Mouse (Mus musculus): ENCODE data around the gene Sh3gl1. TPM values are rescaled to one million over a fixed set of nuclear protein-coding genes. Genes with fewer than 3 reads are reported as not detected.

The Sh3gl1 gene
- polyA plus RNA-seq, 1 experiment from 2014 or later = 97.1 TPM

DNA sequence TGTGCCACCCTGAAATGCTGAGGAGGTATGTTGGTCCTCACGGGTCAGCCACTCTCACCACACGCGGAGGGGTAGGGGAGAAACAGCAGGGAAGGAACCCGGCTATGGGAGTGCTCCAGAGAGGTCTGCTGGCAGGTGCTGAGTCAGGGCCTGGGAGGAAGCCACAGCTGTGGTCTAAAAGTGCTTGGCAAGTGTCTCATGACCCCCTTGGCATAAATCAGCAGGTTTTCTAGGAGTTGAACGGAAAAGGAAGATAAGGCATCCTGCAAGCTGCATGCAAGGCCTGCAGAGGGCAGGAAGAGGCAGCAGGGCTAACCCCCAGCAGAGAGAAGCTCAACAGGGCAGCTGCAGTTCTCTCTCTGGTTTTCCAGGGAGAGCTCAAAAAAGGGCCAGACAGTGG lies 5.5 kb downstream of the Sh3gl1 start:
- DNase-seq (ENCODE audit: low spot score) (peak; percentile 43), ATAC-seq (peak; percentile 34)
- H3K27me3 ChIP-seq (replicated peaks; ENCODE audit: insufficient read depth, low read length) = no peaks in the 10 kb centered on the region
- WGBS = 39% methylated on average over 5 of the region's 5 CpGs
- no peaks in the 10 kb centered on the region for H3K9me3 ChIP-seq (ENCODE audit: low read length)
- H3K4me2 ChIP-seq (replicated peaks; ENCODE audit: low read depth, low read length) = no peak overlapping the region
- peaks cover 11% of the 10 kb centered on the region; the same call in 1 of the 2 replicates for H3K4me1 ChIP-seq (ENCODE audit: insufficient read depth, low read depth, low read length)
- no peak overlapping the region for H3K27ac ChIP-seq (ENCODE audit: low read length)
- no peak overlapping the region for H3K9ac ChIP-seq (replicated peaks; ENCODE audit: low read depth)
- no peaks in the 10 kb centered on the region for H3K36me3 ChIP-seq (ENCODE audit: insufficient read depth, low read length)
- H3K4me3 ChIP-seq (ENCODE audit: low read depth, low read length) = no peak overlapping the region
- TF ChIP-seq EP300 (IDR thresholded peaks at IDR 0.05) (no peak), CTCF (IDR thresholded peaks at IDR 0.05) (peak; percentile 36)

DNA sequence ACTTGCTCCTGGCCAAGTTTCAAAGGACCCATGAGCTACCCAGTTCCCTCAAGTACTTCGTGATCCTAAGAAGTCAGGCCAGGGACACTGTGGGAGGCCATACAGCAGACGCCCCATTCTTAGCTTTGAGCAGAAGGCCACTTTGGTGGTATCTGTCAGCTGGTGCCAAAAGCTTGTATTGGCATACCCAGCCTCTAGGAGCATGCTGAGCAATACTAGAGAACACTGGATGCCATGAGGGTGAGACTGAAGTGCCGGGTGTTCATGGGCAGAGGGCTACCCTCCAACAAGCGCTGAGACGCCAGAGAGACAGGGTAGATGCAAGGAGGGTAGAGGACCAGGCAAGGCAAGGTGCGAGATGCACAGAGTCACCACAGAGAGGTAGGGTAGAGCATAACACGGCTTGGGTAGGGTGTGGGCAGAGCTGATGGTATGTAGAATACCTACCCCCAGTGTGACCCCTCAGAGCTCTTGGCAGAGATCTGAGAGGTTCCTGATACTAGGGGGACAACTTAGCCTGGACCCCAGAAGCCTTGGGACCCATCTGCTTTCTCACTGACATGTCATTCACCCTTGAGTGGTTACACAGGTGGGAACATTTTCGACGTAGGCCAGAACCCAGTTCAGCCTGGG lies 6.1 kb downstream of the Sh3gl1 start:
- Histone ChIP-seq H3K9me3 (ENCODE audit: low read length) (no peaks in the 10 kb centered on the region), H3K4me1 (ENCODE audit: insufficient read depth, low read depth, low read length) (peaks cover 7% of the 10 kb centered on the region; the same call in 1 of the 2 replicates), H3K4me3 (ENCODE audit: low read depth, low read length) (no peak overlapping the region), H3K9ac (replicated peaks; ENCODE audit: low read depth) (no peak overlapping the region), H3K27ac (ENCODE audit: low read length) (no peak overlapping the region), H3K36me3 (ENCODE audit: insufficient read depth, low read length) (no peaks in the 10 kb centered on the region), H3K4me2 (replicated peaks; ENCODE audit: low read depth, low read length) (no peak overlapping the region), H3K27me3 (replicated peaks; ENCODE audit: insufficient read depth, low read length) (no peaks in the 10 kb centered on the region)
- WGBS = 87% methylated on average over 9 of the region's 9 CpGs
- ATAC-seq (no peak), DNase-seq (ENCODE audit: low spot score) (no peak)
- TF ChIP-seq EP300 (IDR thresholded peaks at IDR 0.05) = no peak
- TF ChIP-seq CTCF (IDR thresholded peaks at IDR 0.05) = no peak

DNA sequence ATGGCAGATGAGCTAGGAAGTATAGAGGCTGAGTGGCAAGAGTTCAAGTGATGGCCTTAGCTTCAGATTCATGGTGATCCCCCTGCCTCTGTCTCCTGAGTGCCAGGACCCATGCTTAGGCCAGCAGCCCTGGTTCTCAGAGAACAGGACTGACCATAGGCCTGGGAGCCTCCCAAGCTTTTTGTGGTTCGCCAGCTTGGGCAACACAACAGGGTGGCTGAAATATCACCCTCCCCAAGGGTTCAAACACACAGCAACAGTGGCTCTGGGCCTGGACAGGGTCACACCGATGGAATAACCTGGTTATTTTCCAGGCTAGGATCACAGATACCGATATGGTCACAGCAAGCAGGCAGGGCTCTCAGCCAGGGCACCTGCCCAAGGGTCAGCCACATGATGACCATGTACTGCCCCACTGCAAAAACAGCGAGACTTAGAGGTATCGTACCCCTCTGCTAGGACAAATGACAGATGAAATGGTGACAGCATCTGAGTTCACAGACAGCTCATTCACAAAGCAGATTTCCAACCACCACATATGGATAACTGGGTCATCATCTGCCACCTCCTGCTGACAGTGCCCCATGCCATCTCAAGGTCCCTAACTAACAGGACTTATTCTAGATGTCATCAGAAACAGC lies 8.5 kb downstream of the Sh3gl1 start:
- no peak overlapping the region for H3K27ac ChIP-seq (ENCODE audit: low read length)
- no peaks in the 10 kb centered on the region for H3K4me1 ChIP-seq (ENCODE audit: insufficient read depth, low read depth, low read length)
- 86% methylated on average over 5 of the region's 5 CpGs for WGBS
- no peak overlapping the region for H3K9ac ChIP-seq (replicated peaks; ENCODE audit: low read depth)
- no peaks in the 10 kb centered on the region for H3K27me3 ChIP-seq (replicated peaks; ENCODE audit: insufficient read depth, low read length)
- no peak for TF ChIP-seq CTCF (IDR thresholded peaks at IDR 0.05)
- TF ChIP-seq EP300 (IDR thresholded peaks at IDR 0.05) = no peak
- no peaks in the 10 kb centered on the region for H3K36me3 ChIP-seq (ENCODE audit: insufficient read depth, low read length)
- H3K9me3 ChIP-seq (ENCODE audit: low read length) = no peaks in the 10 kb centered on the region
- DNase-seq (ENCODE audit: low spot score) = no peak
- no peak overlapping the region for H3K4me2 ChIP-seq (replicated peaks; ENCODE audit: low read depth, low read length)
- H3K4me3 ChIP-seq (ENCODE audit: low read depth, low read length) = no peak overlapping the region
- no peak for ATAC-seq

DNA sequence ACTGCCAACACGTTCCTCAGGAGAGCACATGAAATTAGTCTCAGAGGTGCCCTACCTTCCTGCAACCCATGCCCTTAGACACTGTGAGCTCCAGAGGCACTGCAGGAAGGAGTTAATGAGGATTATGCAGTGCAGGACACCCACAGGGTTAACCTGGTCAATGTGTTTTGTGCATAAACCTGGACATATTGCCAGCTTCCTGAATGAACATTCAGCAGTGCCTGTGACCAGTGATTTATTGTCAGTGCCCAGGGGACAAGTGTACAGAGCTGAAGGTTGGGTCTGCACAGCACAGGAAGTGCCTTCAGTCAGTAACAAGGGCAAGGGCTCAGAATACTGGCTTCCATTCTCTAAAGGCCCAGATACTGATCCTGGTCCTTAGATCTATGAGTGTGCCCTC lies 9.6 kb downstream of the Sh3gl1 start:
- no peaks in the 10 kb centered on the region for H3K9me3 ChIP-seq (ENCODE audit: low read length)
- DNase-seq (ENCODE audit: low spot score) = no peak
- no peak overlapping the region for H3K27ac ChIP-seq (ENCODE audit: low read length)
- TF ChIP-seq CTCF (IDR thresholded peaks at IDR 0.05) = no peak
- no peak for TF ChIP-seq EP300 (IDR thresholded peaks at IDR 0.05)
- H3K4me2 ChIP-seq (replicated peaks; ENCODE audit: low read depth, low read length) = no peak overlapping the region
- 59% methylated on average over 1 of the region's 1 CpGs for WGBS
- no peak overlapping the region for H3K9ac ChIP-seq (replicated peaks; ENCODE audit: low read depth)
- H3K4me3 ChIP-seq (ENCODE audit: low read depth, low read length) = no peak overlapping the region
- H3K4me1 ChIP-seq (ENCODE audit: insufficient read depth, low read depth, low read length) = no peaks in the 10 kb centered on the region
- no peaks in the 10 kb centered on the region for H3K36me3 ChIP-seq (ENCODE audit: insufficient read depth, low read length)
- ATAC-seq = no peak
- no peaks in the 10 kb centered on the region for H3K27me3 ChIP-seq (replicated peaks; ENCODE audit: insufficient read depth, low read length)

DNA sequence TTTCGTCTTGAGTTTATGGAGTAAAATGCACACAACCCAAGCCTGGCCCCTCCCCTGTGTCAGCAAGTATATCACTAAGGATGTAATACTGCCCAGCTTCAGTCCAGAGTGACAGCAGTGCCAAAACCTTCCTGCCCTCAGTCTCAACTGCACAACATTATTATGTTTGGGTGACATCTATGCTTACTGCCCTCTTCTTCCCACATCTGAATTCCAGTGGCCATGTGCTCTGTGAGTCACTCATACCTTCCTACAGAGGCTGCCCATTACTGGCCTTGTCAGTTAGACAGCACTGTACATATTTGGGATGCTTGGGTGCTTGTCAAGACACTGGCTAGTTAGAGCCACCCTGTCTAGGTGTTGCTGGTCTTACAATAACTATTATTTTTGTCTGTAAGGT lies 10.1 kb downstream of the Sh3gl1 start:
- no peaks in the 10 kb centered on the region for H3K9me3 ChIP-seq (ENCODE audit: low read length)
- no peak for DNase-seq (ENCODE audit: low spot score)
- H3K27me3 ChIP-seq (replicated peaks; ENCODE audit: insufficient read depth, low read length) = no peaks in the 10 kb centered on the region
- no peak overlapping the region for H3K4me3 ChIP-seq (ENCODE audit: low read depth, low read length)
- H3K9ac ChIP-seq (replicated peaks; ENCODE audit: low read depth) = no peak overlapping the region
- no peak for TF ChIP-seq CTCF (IDR thresholded peaks at IDR 0.05)
- TF ChIP-seq EP300 (IDR thresholded peaks at IDR 0.05) = no peak
- no peaks in the 10 kb centered on the region for H3K36me3 ChIP-seq (ENCODE audit: insufficient read depth, low read length)
- no peak overlapping the region for H3K27ac ChIP-seq (ENCODE audit: low read length)
- ATAC-seq = no peak
- no peaks in the 10 kb centered on the region for H3K4me1 ChIP-seq (ENCODE audit: insufficient read depth, low read depth, low read length)
- WGBS = 85% methylated on average over 1 of the region's 1 CpGs
- no peak overlapping the region for H3K4me2 ChIP-seq (replicated peaks; ENCODE audit: low read depth, low read length)

DNA sequence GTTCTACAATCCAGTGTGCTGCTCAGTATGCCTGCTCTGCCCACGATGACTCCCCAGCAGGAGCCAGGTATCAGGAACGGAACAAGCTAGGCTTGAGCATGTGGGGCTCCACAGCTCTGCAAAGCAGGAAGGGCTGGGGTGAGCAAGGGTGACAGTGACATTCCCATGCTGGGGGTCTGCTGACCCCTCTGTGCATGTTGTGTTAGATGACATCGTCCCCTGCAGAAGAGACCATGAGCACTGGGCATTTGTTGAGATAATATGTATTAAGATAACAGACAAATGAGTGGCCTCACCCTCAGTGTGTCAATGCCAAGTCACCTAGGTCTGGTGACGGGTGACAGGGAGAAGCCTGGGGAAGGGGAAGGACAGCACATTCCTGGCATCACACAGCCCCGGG lies 11.5 kb downstream of the Sh3gl1 start:
- Histone ChIP-seq H3K9me3 (ENCODE audit: low read length) (no peaks in the 10 kb centered on the region), H3K27ac (ENCODE audit: low read length) (no peak overlapping the region), H3K4me3 (ENCODE audit: low read depth, low read length) (no peak overlapping the region), H3K27me3 (replicated peaks; ENCODE audit: insufficient read depth, low read length) (no peaks in the 10 kb centered on the region), H3K4me2 (replicated peaks; ENCODE audit: low read depth, low read length) (no peak overlapping the region), H3K36me3 (ENCODE audit: insufficient read depth, low read length) (0 out of 2 replicates have a peak, but pooled peaks cover under 1% of the 10 kb centered on the region), H3K4me1 (ENCODE audit: insufficient read depth, low read depth, low read length) (no peaks in the 10 kb centered on the region), H3K9ac (replicated peaks; ENCODE audit: low read depth) (no peak overlapping the region)
- DNase-seq (ENCODE audit: low spot score) (no peak), ATAC-seq (no peak)
- TF ChIP-seq CTCF (IDR thresholded peaks at IDR 0.05) (no peak), EP300 (IDR thresholded peaks at IDR 0.05) (no peak)
- 72% methylated on average over 5 of the region's 5 CpGs for WGBS

Measured in lung, postnatal 0 days (tissue).